Mouse (Mus musculus) intestine, embryonic 15.5 days (tissue): Measurements from ENCODE around the gene Olfr318. TPM values are rescaled to one million over a fixed set of nuclear protein-coding genes. Genes with fewer than 3 reads are reported as not detected.
"Not testable (repeated sequence)": the region's sequence is repeated elsewhere in the genome, so short reads cannot be mapped to it uniquely, and the experiment has no call there.

Experiments used
- ATAC-seq: fragments of 200-750 bp; cut with Nextera tagmentation; 2 replicates; pipeline ENCODE4 v1.8.0; 2017; ENCODE audit warnings: moderate TSS enrichment, moderate library complexity
- H3K27ac ChIP-seq: fragments of 300-500 bp; sonication (generic); 2 replicates; pipeline ENCODE4 v1.5.1; 2015; ENCODE audit warnings: mild to moderate bottlenecking, inconsistent platforms
- H3K27me3 ChIP-seq: fragments of 300-500 bp; sonication (generic); replicated peaks from 2 replicates; pipeline ENCODE4 v1.6.1; 2015; ENCODE audit warnings: inconsistent platforms
- H3K36me3 ChIP-seq: fragments of 300-500 bp; sonication (generic); 2 replicates; pipeline ENCODE4 v1.6.1; 2015; ENCODE audit warnings: inconsistent platforms
- H3K4me1 ChIP-seq: fragments of 300-500 bp; sonication (generic); replicated peaks from 2 replicates; pipeline ENCODE4 v1.6.1; 2015; ENCODE audit warnings: inconsistent platforms
- H3K4me2 ChIP-seq: fragments of 300-500 bp; sonication (generic); replicated peaks from 2 replicates; pipeline ENCODE4 v1.6.1; 2015; ENCODE audit warnings: mild to moderate bottlenecking, inconsistent platforms
- H3K4me3 ChIP-seq: fragments of 300-500 bp; sonication (generic); replicated peaks from 2 replicates; pipeline ENCODE4 v1.5.1; 2015; ENCODE audit warnings: inconsistent platforms
- H3K9ac ChIP-seq: fragments of 300-500 bp; sonication (generic); 2 replicates; pipeline ENCODE4 v1.6.1; 2015; ENCODE audit warnings: inconsistent platforms
- H3K9me3 ChIP-seq: fragments of 300-500 bp; sonication (generic); 2 replicates; pipeline ENCODE4 v1.6.1; 2016; ENCODE audit warnings: inconsistent platforms
- WGBS: fragments of 180-500 bp; shearing (Covaris S2); methylation state at CpG from one replicate; pipeline ENCODE4 v1.1.7; 2015; 5-methylcytosine and 5-hydroxymethylcytosine counted together
- polyA plus RNA-seq: library from polyadenylated mRNA; unstranded; fragments of >200 nt; fragmentation: Nextera tagmentation; extraction: Ambion mirVana; gene quantifications from 2 replicates; pipeline ENCODE4 v1.2.1, GENCODE M21; 2015

The Olfr318 gene
- not detected in 2 replicates for polyA plus RNA-seq

DNA sequence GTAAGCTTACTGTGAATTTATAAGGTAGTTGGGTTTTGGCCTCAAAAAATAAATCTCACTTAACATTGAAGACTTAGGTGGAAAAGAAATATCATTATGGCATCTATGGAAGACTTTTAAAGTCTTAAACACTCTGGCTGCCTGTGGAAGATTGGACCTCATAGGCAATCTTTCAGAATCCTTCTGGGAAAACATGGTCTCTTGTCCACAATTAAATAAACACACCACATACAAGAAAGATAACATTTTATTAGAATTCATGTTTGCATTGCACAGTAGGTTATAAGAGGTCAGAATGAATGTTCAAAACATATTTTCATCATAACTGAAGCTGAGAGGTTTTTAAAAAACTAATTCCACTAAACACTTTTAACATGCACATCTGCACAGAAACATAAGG lies at the start of gene Olfr318:
TSS of gene Olfr318 (minus strand) at position 101 of the 400 bp plus-strand sequence.
- Histone ChIP-seq H3K4me2 (no peak within 1 kb of the TSS), H3K27ac (no peak within 1 kb of the TSS), H3K4me1 (no peaks in the 10 kb centered on the region), H3K9me3 (no peaks in the 10 kb centered on the region), H3K27me3 (no peaks in the 10 kb centered on the region), H3K36me3 (no peaks in the 10 kb centered on the region), H3K9ac (no peak within 1 kb of the TSS), H3K4me3 (no peak within 1 kb of the TSS)
- ATAC-seq: no peak

GRCm38 (mm10) chr11:58772888-58773287 lies 49.1 kb upstream of the Olfr318 start, which contains the start of gene Olfr315:
Olfr315 (plus strand) TSS chr11:58773188.
- no peak within 1 kb of the TSS for H3K9ac ChIP-seq
- no peak within 1 kb of the TSS for H3K27ac ChIP-seq
- H3K4me2 ChIP-seq: no peak within 1 kb of the TSS
- no peak within 1 kb of the TSS for H3K4me3 ChIP-seq
- H3K27me3 ChIP-seq: no peaks in the 10 kb centered on the region
- no peak for ATAC-seq
- no peaks in the 10 kb centered on the region for H3K9me3 ChIP-seq
- H3K4me1 ChIP-seq: no peaks in the 10 kb centered on the region
- H3K36me3 ChIP-seq: no peaks in the 10 kb centered on the region

DNA sequence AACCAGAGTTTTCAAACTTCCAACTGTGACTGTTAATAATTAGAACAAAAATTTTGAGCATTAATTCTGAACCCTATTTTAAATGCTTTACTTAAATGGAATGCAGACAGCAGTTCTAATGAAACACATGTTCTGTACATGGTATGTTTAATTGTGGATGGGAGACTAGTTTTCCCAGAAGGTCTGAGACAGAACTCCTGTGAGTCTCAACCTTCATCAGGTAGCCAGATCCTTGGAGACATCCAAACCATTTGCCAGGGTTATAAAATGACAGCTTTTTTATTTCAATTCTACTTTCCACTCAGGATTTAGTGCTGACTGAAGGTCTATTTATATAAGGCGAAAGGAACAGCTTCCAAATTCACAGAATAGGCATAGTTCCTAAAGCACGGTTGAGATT lies 28.6 kb upstream of the Olfr318 start, which contains the start of gene Olfr316:
TSS of gene Olfr316 (plus strand) at position 301 of the 400 bp plus-strand sequence.
- Histone ChIP-seq H3K27me3 (no peaks in the 10 kb centered on the region), H3K9me3 (no peaks in the 10 kb centered on the region), H3K9ac (no peak within 1 kb of the TSS), H3K4me2 (no peak within 1 kb of the TSS), H3K36me3 (no peaks in the 10 kb centered on the region), H3K4me1 (no peaks in the 10 kb centered on the region), H3K4me3 (no peak within 1 kb of the TSS), H3K27ac (no peak within 1 kb of the TSS)
- WGBS: 79% methylated on average over 2 of the region's 2 CpGs
- ATAC-seq: no peak

GRCm38 (mm10) chr11:58751096-58751495 lies 27.3 kb upstream of the Olfr318 start:
- not testable (repeated sequence) for H3K27ac ChIP-seq, H3K4me2 ChIP-seq, H3K36me3 ChIP-seq, H3K27me3 ChIP-seq, H3K9me3 ChIP-seq, H3K4me1 ChIP-seq, H3K4me3 ChIP-seq, ATAC-seq, H3K9ac ChIP-seq
- WGBS: 73% methylated on average over 18 of the region's 18 CpGs

- no peak within 1 kb of the TSS for H3K9ac ChIP-seq
- H3K27ac ChIP-seq: no peak within 1 kb of the TSS
- no peaks in the 10 kb centered on the region for H3K36me3 ChIP-seq
- H3K4me2 ChIP-seq: no peak within 1 kb of the TSS
- no peaks in the 10 kb centered on the region for H3K4me1 ChIP-seq
- 71% methylated on average over 4 of the region's 4 CpGs for WGBS
- H3K4me3 ChIP-seq: no peak within 1 kb of the TSS
- no peak for ATAC-seq
- H3K27me3 ChIP-seq: no peaks in the 10 kb centered on the region
- no peaks in the 10 kb centered on the region for H3K9me3 ChIP-seq
Observed at GRCm38 (mm10) chr11:58738792-58739262, 15.0 kb upstream of the Olfr318 start, which contains the start of gene Olfr317. Olfr317 (minus strand) TSS chr11:58739212.

DNA sequence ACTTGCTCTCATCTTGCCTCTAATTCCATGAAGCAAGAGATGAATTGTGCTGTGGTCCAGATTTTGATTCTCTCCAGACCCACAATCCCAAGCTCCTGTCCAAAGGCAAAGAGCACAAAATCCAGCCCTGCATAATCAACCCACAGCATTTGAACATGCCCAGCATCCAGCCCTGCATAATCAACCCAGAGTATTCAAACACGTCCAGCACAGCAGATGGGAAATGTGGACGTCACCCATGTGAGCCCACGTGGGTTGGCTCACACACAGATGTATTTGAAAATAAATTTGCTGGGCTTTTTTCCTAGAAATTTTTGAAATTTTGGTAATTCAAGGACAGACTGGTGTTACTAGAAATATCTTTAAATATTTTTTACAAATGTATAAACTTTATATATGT lies 9.6 kb upstream of the Olfr318 start:
- H3K27me3 ChIP-seq: no peaks in the 10 kb centered on the region
- no peak overlapping the region for H3K27ac ChIP-seq
- H3K4me1 ChIP-seq: no peaks in the 10 kb centered on the region
- no peaks in the 10 kb centered on the region for H3K9me3 ChIP-seq
- no peak overlapping the region for H3K9ac ChIP-seq
- H3K4me2 ChIP-seq: no peak overlapping the region
- H3K4me3 ChIP-seq: no peak overlapping the region
- whole genome bisulfite sequencing: 49% methylated on average over 3 of the region's 3 CpGs
- no peak for ATAC-seq
- no peaks in the 10 kb centered on the region for H3K36me3 ChIP-seq

DNA sequence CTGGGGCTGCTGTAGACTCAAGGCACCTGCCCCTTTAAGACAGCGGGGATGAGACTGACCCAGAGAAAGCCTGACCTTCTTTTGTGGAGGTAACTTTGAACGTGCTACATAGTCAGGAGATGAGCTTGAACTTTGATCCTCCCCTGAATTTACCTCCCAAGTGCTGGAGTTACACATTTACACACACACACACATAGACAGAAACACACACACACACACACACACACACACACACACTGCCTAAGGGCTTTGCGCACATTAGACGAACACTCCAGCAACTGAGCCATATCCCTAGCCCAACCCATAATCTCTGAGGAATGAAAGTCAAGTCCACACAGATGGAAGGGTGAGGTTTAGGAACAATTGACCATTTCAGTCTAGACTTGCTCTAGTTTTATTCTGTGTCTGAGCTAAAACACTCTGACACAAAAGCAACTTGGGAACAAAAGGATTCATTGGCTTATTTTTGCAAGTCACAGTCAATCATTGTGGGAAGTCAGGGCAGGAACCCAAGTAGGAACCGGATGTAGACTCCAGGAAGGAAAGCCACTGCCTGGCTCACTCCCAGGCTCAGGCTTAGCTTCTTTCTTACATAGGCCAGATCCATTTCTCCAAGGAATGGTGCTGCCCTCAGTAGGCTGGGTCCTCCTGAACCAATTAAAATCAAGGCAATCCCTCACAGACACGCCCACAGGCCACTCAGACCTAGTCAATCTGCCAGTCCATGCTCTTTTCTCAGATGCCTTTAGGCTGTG lies 4.3 kb upstream of the Olfr318 start:
- H3K27ac ChIP-seq, ATAC-seq, H3K9me3 ChIP-seq, H3K9ac ChIP-seq, H3K36me3 ChIP-seq, H3K4me1 ChIP-seq, H3K4me3 ChIP-seq, H3K4me2 ChIP-seq, H3K27me3 ChIP-seq: not testable (repeated sequence)
- 79% methylated on average over 6 of the region's 6 CpGs for WGBS

- Histone ChIP-seq H3K4me2 (no peak overlapping the region), H3K4me3 (no peak overlapping the region), H3K9ac (no peak overlapping the region), H3K9me3 (no peaks in the 10 kb centered on the region), H3K27ac (no peak overlapping the region), H3K36me3 (no peaks in the 10 kb centered on the region), H3K4me1 (no peaks in the 10 kb centered on the region), H3K27me3 (no peaks in the 10 kb centered on the region)
- 91% methylated on average over 4 of the region's 4 CpGs for WGBS
- ATAC-seq: no peak
Observed at GRCm38 (mm10) chr11:58719701-58720100, 4.1 kb downstream of the Olfr318 start.

GRCm38 (mm10) chr11:58717723-58718122 lies 6.1 kb downstream of the Olfr318 start:
- not testable (repeated sequence) for H3K36me3 ChIP-seq, H3K9ac ChIP-seq
- WGBS: 82% methylated on average over 7 of the region's 7 CpGs

DNA sequence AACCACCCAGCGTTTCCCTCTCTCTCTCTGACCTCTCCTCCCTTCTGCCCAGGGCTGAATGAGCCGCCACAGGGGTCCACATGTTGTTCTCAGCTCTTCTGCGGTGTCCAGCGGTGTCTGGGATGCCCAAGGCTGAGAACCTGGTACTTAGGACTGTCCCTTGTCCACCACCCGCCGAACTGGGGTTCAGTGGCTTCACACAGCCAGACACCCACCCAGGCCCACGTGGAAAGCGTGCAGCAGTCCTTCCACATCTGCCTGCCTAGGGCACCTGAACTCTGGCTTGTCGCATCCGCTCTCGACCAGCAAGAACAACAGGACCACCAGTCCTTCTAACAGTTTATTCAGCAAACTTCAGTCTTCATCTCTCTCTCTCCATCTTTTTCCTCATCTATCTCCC lies 14.7 kb downstream of the Olfr318 start:
- Histone ChIP-seq H3K4me1 (no peaks in the 10 kb centered on the region), H3K27ac (no peak overlapping the region), H3K4me2 (no peak overlapping the region), H3K4me3 (no peak overlapping the region), H3K36me3 (no peaks in the 10 kb centered on the region), H3K9ac (no peak overlapping the region), H3K9me3 (no peaks in the 10 kb centered on the region), H3K27me3 (no peaks in the 10 kb centered on the region)
- WGBS: 82% methylated on average over 11 of the region's 11 CpGs
- no peak for ATAC-seq

More at GRCm38 (mm10) chr11:58717723-58718122, 6.1 kb downstream of the Olfr318 start:
- not testable (repeated sequence) for H3K4me1 ChIP-seq, H3K27me3 ChIP-seq, H3K27ac ChIP-seq, ATAC-seq, H3K4me2 ChIP-seq, H3K9me3 ChIP-seq, H3K4me3 ChIP-seq

GRCm38 (mm10) chr11:58698862-58699261 lies 25.0 kb downstream of the Olfr318 start, which contains the start of gene Olfr319:
Olfr319 (plus strand) TSS chr11:58699162.
- 90% methylated on average over 3 of the region's 3 CpGs for WGBS
- H3K9ac ChIP-seq: no peak within 1 kb of the TSS
- no peak within 1 kb of the TSS for H3K27ac ChIP-seq
- no peaks in the 10 kb centered on the region for H3K9me3 ChIP-seq
- no peak within 1 kb of the TSS for H3K4me2 ChIP-seq
- H3K4me1 ChIP-seq: no peaks in the 10 kb centered on the region
- no peaks in the 10 kb centered on the region for H3K36me3 ChIP-seq
- no peak for ATAC-seq
- H3K4me3 ChIP-seq: no peak within 1 kb of the TSS
- H3K27me3 ChIP-seq: no peaks in the 10 kb centered on the region

- Histone ChIP-seq H3K4me1 (no peaks in the 10 kb centered on the region), H3K4me2 (no peak within 1 kb of the TSS), H3K4me3 (no peak within 1 kb of the TSS), H3K36me3 (no peaks in the 10 kb centered on the region), H3K9me3 (no peaks in the 10 kb centered on the region), H3K27ac (no peak within 1 kb of the TSS), H3K27me3 (no peaks in the 10 kb centered on the region), H3K9ac (no peak within 1 kb of the TSS)
- ATAC-seq: no peak
- WGBS: 84% methylated on average over 1 of the region's 1 CpGs
Observed at GRCm38 (mm10) chr11:58680799-58681198, 43.0 kb downstream of the Olfr318 start, which contains the start of gene Olfr320. Olfr320 (plus strand) TSS chr11:58681099.

- WGBS: 53% methylated on average over 4 of the region's 4 CpGs
- H3K4me3 ChIP-seq: no peak overlapping the region
- no peak overlapping the region for H3K9ac ChIP-seq
- H3K36me3 ChIP-seq: no peaks in the 10 kb centered on the region
- no peaks in the 10 kb centered on the region for H3K9me3 ChIP-seq
- no peak overlapping the region for H3K4me2 ChIP-seq
- no peaks in the 10 kb centered on the region for H3K27me3 ChIP-seq
- no peak overlapping the region for H3K27ac ChIP-seq
- H3K4me1 ChIP-seq: no peaks in the 10 kb centered on the region
- no peak for ATAC-seq
Observed at GRCm38 (mm10) chr11:58671825-58672224, 52.0 kb downstream of the Olfr318 start.
